Mouse (Mus musculus) ES-E14 (cell line): ENCODE measurements at regions not wholly inside any gene's neighbourhood (a gene's known extent, or its start where the extent isn't known, plus 50 kb on each side); places are given as distances from the start of the nearest gene placed in this dataset.

Source experiments
- DNase-seq: peaks from one replicate; pipeline ENCODE4 v3.0.0-alpha.2; 2013; ENCODE audit warnings: low read depth, low spot score
- H3K27ac ChIP-seq: 2 replicates; pipeline ENCODE4 v1.5.1; 2012; ENCODE audit warnings: low read depth, mild to moderate bottlenecking, low read length, moderate library complexity, mixed read lengths; ENCODE audit not compliant: poor library complexity, insufficient read depth, severe bottlenecking
- H3K36me3 ChIP-seq: 2 replicates; pipeline ENCODE4 v1.6.1; 2012; ENCODE audit warnings: mild to moderate bottlenecking, low read length, moderate library complexity, mixed read lengths; ENCODE audit not compliant: control insufficient read depth, poor library complexity, insufficient read depth, severe bottlenecking
- H3K4me1 ChIP-seq, 2 experiments: fragments of 150-350 bp in 1 of 2; sonication (generic) in 1 of 2; 2 replicates each; pipeline ENCODE4 v1.6.1; 2012; ENCODE audit warnings: low read length in 2 of 2, mild to moderate bottlenecking in 1 of 2, mixed read lengths in 1 of 2; ENCODE audit not compliant: control insufficient read depth in 2 of 2, insufficient read depth in 2 of 2, poor library complexity in 1 of 2
- H3K4me3 ChIP-seq, 2 experiments: fragments of 150-350 bp in 1 of 2; sonication (generic) in 1 of 2; 2 replicates each; pipeline ENCODE4 v1.5.1; 2012; ENCODE audit warnings: low read length in 2 of 2, low read depth in 1 of 2, mild to moderate bottlenecking in 1 of 2, mixed read lengths in 1 of 2; ENCODE audit not compliant: insufficient read depth in 1 of 2, poor library complexity in 1 of 2, severe bottlenecking in 1 of 2
- H3K9ac ChIP-seq: 2 replicates; pipeline ENCODE4 v1.6.1; 2012; ENCODE audit warnings: low read depth, mild to moderate bottlenecking, low read length, mixed read lengths; ENCODE audit not compliant: poor library complexity, insufficient read depth, severe bottlenecking
- H3K9me3 ChIP-seq: fragments of 150-350 bp; sonication (generic); 2 replicates; pipeline ENCODE4 v1.6.1; 2012; ENCODE audit warnings: low read depth, mild to moderate bottlenecking, low read length; ENCODE audit not compliant: control insufficient read depth, insufficient read depth
- CHD2 ChIP-seq: IDR thresholded peaks from 2 replicates; pipeline ENCODE4 v1.6.1; 2014; ENCODE audit warnings: mild to moderate bottlenecking, low read depth, low read length, inconsistent platforms
- HCFC1 ChIP-seq: IDR thresholded peaks from 2 replicates; pipeline ENCODE4 v1.6.1; 2012; ENCODE audit warnings: low read length, inconsistent platforms, borderline replicate concordance; ENCODE audit not compliant: insufficient read depth
- MAFK ChIP-seq: IDR thresholded peaks from 2 replicates; pipeline ENCODE4 v1.6.1; 2014; ENCODE audit warnings: mild to moderate bottlenecking, low read depth, low read length, inconsistent platforms; ENCODE audit not compliant: insufficient read depth
- ZC3H11A ChIP-seq: IDR thresholded peaks from 2 replicates; pipeline ENCODE4 v1.6.1; 2012; ENCODE audit warnings: low read depth, mild to moderate bottlenecking, inconsistent platforms, low read length, borderline replicate concordance
- ZNF384 ChIP-seq: IDR thresholded peaks from 2 replicates; pipeline ENCODE4 v1.6.1; 2012; ENCODE audit warnings: low read depth, low read length, inconsistent platforms
- in situ Hi-C, 2 experiments: fragments of 600-800 bp; cut with MboI; formaldehyde crosslinking; loops; one replicate each; pipeline ENCODE4 v1.15.1; 2025; ENCODE audit warnings: low sequenced_read_pairs in 2 of 2, inconsistent platforms in 1 of 2; ENCODE audit not compliant: unreplicated experiment in 2 of 2

- Histone ChIP-seq H3K4me1 (no peaks in the 10 kb centered on the region), H3K9ac (no peak overlapping the region), H3K36me3 (no peaks in the 10 kb centered on the region), H3K27ac (no peak overlapping the region), H3K4me3 (no peak overlapping the region), H3K9me3 (no peaks in the 10 kb centered on the region)
- no peak for DNase-seq
- in situ Hi-C loops, result no loop called here
- no peak for TF ChIP-seq CHD2
- no peak for TF ChIP-seq ZC3H11A
- TF ChIP-seq HCFC1, result no peak
- no peak for TF ChIP-seq ZNF384
- TF ChIP-seq MAFK, result no peak
Observed at GRCm38 (mm10) chr3:41234994-41235393, 152.1 kb upstream of the Pgrmc2 start.

GRCm38 (mm10) chr3:41234191-41234590 lies 151.3 kb upstream of the Pgrmc2 start:
- no peak overlapping the region for H3K27ac ChIP-seq
- no peak for TF ChIP-seq MAFK
- TF ChIP-seq HCFC1, result no peak
- no peak for TF ChIP-seq CHD2
- no peak for TF ChIP-seq ZNF384
- no peak for TF ChIP-seq ZC3H11A
- no peaks in the 10 kb centered on the region for H3K9me3 ChIP-seq
- no peak for DNase-seq
- H3K4me3 ChIP-seq, result no peak overlapping the region
- H3K9ac ChIP-seq, result no peak overlapping the region
- H3K36me3 ChIP-seq, result no peaks in the 10 kb centered on the region
- H3K4me1 ChIP-seq, result no peaks in the 10 kb centered on the region
- in situ Hi-C loops, result no loop called here

DNA sequence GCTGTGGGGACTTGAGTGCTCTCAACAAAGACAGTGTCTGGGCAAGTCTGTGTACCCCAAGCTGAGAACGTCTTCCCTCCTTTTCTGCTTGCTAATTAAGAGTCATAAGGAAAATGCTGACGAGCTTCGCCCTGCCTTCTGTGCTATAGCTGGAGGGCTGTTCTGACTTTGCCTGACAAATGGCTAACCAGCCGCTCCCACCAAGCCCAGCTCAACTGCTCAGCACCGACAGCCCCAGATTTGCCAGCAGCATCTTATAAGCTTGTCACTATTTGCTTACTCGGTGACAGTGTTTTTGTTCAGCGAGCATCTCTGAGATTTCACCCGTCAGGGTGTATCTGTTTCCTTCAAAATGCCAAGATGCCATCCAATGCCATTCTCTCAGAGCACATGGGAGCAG lies 150.6 kb upstream of the Pgrmc2 start:
- H3K4me1 ChIP-seq, result no peaks in the 10 kb centered on the region
- no peak for DNase-seq
- TF ChIP-seq HCFC1 (no peak), MAFK (no peak), CHD2 (no peak), ZC3H11A (no peak), ZNF384 (no peak)
- no peaks in the 10 kb centered on the region for H3K36me3 ChIP-seq
- no peaks in the 10 kb centered on the region for H3K9me3 ChIP-seq
- H3K9ac ChIP-seq, result no peak overlapping the region
- in situ Hi-C loops, result no loop called here
- H3K27ac ChIP-seq, result no peak overlapping the region
- no peak overlapping the region for H3K4me3 ChIP-seq

DNA sequence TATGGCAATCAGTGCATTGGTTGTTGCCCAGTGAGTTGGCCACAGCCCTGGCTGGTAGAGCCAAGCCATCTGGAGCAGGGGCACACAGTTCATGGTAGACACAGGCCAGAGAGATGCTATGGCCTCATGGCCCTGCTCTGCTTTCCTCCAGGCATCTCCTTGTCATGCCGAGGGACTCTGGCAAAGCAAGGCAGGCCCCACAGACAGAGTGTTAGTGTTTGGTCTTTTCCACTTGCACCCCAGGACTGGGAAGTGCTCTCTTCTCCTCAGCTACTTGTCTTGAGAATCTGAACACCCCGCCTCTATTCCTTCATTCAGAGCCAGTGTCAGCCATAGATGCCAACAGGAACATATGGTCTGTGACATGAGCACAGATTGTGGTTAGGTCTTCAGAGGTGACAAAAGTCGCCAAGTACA lies 148.1 kb upstream of the Pgrmc2 start:
- Histone ChIP-seq H3K4me1 (no peaks in the 10 kb centered on the region), H3K4me3 (no peak overlapping the region), H3K9ac (no peak overlapping the region), H3K36me3 (no peaks in the 10 kb centered on the region), H3K9me3 (no peaks in the 10 kb centered on the region), H3K27ac (no peak overlapping the region)
- in situ Hi-C loops, result no loop called here
- no peak for DNase-seq
- TF ChIP-seq ZC3H11A (no peak), CHD2 (no peak), MAFK (no peak), ZNF384 (no peak), HCFC1 (no peak)

DNA sequence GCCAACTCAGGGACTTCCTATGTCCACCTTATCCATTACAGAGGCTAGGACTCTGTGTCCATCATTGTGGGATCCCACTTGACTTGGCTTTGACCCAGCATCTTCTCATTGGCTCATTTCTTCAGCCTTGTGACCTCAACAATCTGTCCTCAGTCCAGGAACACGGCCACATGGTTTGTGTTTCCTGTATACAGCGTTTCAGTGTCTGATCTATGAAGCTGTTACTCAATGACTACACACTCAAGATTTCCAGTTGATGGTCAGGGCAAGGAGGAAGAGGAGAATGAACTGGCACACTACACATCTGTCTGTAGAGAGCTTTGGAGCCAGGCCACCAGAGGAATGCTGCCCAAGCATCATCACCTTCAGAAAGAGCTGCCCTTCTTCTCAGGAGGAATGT lies 146.6 kb upstream of the Pgrmc2 start:
- in situ Hi-C loops, result no loop called here
- DNase-seq, result no peak
- no peaks in the 10 kb centered on the region for H3K4me1 ChIP-seq
- no peak overlapping the region for H3K27ac ChIP-seq
- H3K9me3 ChIP-seq, result no peaks in the 10 kb centered on the region
- no peak overlapping the region for H3K4me3 ChIP-seq
- H3K36me3 ChIP-seq, result no peaks in the 10 kb centered on the region
- H3K9ac ChIP-seq, result no peak overlapping the region
- TF ChIP-seq ZNF384, result no peak
- no peak for TF ChIP-seq HCFC1
- no peak for TF ChIP-seq CHD2
- no peak for TF ChIP-seq MAFK
- no peak for TF ChIP-seq ZC3H11A
